Mouse (Mus musculus): ENCODE measurements at regions not wholly inside any gene's neighbourhood (a gene's known extent, or its start where the extent isn't known, plus 50 kb on each side); places are given as distances from the start of the nearest gene placed in this dataset.

GRCm38 (mm10) chr15:7692096-7692495 is 118.5 kb upstream of the Gdnf start:
- DNase-seq (ENCODE audit: low spot score in 2 of 2): no peak

GRCm38 (mm10) chr15:7694037-7694436 is 116.6 kb upstream of the Gdnf start:
- DNase-seq (ENCODE audit: low spot score in 2 of 2): no peak

DNA sequence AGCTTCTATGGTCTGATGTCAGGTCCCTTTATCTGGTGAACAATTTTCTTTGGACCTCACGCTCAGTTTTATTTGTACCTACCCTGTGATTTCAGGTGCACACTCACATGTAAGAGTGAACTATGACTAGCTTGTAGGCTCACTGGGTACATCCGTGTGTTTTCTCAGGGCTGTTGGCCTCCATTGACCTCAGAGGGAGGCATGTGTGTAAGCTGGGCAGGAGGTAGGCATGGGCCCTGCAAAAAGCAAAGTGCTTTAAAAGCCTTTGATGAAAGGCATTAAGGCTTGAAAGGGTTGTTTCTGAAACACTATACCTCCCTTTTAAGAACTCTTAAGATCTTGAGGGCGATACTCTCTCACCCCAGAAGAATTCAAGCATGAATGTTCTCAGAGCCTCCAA is 112.9 kb upstream of the Gdnf start:
- DNase-seq (ENCODE audit: low spot score in 2 of 2): no peak

- no peak for DNase-seq (ENCODE audit: low spot score in 2 of 2)
Measured at GRCm38 (mm10) chr15:7708836-7709235, 101.8 kb upstream of the Gdnf start.

DNA sequence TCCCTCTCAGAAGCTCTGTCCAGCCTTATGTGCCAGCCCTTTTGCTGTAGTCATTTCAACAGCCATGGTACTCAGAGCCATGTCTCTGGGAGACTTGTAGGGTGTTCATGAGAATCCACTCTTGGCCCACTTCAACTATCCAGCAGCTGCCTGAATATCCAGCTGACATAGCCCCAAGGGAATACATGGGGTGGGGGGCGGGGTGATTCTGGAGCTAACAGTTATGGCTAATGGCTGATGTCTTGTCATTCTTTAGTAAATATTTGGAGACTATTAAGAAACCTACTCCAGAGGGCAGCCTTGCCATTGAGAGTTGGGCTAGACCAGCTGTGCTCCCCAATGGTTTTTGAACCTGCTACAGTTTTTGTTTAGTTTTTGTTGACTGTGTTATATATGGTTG is 96.0 kb upstream of the Gdnf start:
- no peak for DNase-seq (ENCODE audit: low spot score in 2 of 2)

- DNase-seq (ENCODE audit: low spot score in 2 of 2): no peak
Measured at GRCm38 (mm10) chr15:7716188-7716587, 94.5 kb upstream of the Gdnf start.

DNA sequence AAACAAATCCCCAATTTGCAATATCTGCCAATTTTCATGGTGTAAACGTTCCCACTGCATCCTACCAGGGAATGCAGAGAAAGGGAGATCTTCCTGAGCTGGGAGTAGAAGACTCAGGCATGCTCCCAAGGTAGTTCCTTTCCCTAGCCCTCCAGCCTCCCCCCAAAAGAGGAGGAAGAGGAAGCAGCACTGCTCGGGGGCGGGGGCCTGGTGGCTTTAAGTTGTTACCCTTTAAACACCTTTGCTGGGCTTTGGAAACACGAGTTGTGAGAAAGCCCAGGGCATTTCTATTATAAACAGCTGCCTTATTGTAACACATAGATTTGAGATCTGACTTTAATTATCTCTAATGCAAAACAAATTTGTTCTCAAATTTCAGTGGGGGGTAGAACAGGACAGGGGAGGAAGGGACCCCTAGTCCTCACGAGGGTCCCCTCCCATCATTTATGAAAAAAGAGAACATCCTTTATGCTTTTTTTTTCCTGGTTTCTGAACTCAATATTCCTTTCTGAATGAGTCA is 87.4 kb upstream of the Gdnf start:
- DNase-seq (ENCODE audit: low spot score in 2 of 2): no peak

DNA sequence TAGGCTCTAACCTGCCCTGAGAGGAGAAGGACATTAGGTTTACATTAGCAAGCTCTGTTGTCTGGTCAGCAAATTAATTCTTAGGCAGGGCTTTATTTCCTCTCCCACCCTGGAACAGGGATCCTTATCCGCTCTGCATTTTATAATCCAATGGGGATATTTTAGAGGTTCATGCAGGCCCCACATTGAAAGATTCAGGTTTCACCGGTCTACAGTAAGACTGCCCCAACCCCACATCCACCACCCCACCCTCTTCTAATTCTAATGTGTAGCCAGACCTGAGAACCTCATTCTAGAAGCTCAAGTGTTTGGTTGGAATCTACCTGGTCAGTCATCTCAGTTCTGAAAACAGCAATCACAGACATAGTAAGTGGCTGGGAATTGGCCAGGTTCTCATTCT is 86.9 kb upstream of the Gdnf start:
- DNase-seq (ENCODE audit: low spot score in 2 of 2): no peak

DNA sequence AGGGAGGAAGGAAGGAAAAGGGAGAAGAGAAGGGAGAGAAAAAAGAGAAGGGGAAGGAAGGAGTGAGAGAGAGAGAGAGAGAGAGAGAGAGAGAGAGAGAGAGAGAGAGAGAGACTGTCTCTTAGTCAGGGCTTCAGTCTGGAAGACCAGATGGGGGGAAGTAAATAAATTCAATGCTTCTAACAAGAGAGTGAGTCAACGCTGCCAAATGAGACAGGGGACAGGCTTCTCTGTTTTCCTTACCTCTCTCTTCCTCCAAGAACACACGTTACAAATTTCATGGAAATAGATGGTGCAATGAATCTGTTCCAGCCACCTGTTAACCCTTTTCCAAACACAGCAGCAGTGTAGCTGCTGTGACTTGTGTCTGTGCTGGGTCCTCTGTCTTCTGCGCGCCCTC is 85.1 kb upstream of the Gdnf start:
- no peak for DNase-seq (ENCODE audit: low spot score in 2 of 2)

DNA sequence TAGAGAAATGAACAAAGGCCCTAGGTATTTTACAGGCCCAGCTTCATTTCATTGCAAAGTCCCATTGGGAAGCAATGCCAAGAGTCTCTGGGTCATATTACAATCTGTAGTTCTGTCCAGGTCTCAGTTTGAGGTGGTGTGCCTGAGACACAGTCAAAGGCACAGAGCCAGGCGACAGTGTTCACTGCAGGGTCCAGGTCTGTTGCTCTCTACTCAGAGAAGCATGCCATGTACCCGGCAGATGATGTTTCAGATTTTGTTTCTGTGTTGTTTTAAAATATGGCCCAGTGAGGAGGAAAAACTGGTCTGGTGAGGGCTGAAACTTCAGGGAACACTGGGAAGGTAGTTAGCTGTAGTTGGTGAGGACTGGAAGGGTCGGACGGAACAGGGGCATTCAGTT is 63.1 kb upstream of the Gdnf start:
- no peak for DNase-seq (ENCODE audit: low spot score in 2 of 2)

- no peak for DNase-seq (ENCODE audit: low spot score in 2 of 2)
Measured at GRCm38 (mm10) chr15:7750441-7750840, 60.2 kb upstream of the Gdnf start.

All from frontal cortex, postnatal 25 days (tissue).